Mouse (Mus musculus): ENCODE data around the gene Invs. TPM values are rescaled to one million over a fixed set of nuclear protein-coding genes. Genes with fewer than 3 reads are reported as not detected.
"Not testable (repeated sequence)": the region's sequence is repeated elsewhere in the genome, so short reads cannot be mapped to it uniquely, and the experiment has no call there.

Invs gene
- polyA plus RNA-seq, 1 experiment from 2014 or later: 10.8 TPM

DNA sequence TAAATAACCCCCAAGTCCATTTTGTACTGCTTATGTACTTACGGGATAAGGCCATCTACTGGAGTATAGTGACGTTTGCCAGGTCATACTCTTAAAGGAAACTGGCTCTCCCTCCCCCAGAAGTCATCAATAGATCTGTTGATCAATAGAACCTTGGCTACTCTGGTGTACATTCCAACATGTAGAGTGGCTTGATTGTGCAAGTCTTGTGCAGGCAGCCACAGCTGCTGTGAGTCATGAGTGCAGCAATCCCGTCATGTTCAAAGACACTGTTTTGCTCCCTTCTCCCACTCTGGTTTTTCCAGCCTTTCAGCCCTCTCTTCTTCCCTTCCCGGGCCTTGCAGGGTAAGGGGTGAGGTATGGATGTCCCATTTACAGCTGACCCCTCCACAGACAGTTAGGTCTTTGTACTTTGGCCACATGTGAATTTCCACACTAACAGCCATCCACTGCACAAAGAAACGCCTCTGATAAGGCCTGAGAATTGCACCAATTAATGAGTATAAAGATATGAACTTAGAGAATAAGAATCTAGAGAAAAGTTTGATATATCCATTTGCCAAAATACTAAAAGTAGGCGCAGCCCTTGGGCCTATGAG is 53.0 kb downstream of the Invs start:
- H3K27me3 ChIP-seq: no peaks in the 10 kb centered on the region
- no peaks in the 10 kb centered on the region for H3K9me3 ChIP-seq
- no peak for ATAC-seq (ENCODE audit: borderline replicate concordance, extremely low read depth, low FRiP score, low TSS enrichment)
- H3K4me1 ChIP-seq: no peaks in the 10 kb centered on the region
- 71% methylated on average over 6 of the region's 6 CpGs for WGBS
- no peak overlapping the region for H3K27ac ChIP-seq
- H3K36me3 ChIP-seq: no peaks in the 10 kb centered on the region
- no peak overlapping the region for H3K9ac ChIP-seq
- H3K4me2 ChIP-seq: no peak overlapping the region
- H3K4me3 ChIP-seq: no peak overlapping the region

DNA sequence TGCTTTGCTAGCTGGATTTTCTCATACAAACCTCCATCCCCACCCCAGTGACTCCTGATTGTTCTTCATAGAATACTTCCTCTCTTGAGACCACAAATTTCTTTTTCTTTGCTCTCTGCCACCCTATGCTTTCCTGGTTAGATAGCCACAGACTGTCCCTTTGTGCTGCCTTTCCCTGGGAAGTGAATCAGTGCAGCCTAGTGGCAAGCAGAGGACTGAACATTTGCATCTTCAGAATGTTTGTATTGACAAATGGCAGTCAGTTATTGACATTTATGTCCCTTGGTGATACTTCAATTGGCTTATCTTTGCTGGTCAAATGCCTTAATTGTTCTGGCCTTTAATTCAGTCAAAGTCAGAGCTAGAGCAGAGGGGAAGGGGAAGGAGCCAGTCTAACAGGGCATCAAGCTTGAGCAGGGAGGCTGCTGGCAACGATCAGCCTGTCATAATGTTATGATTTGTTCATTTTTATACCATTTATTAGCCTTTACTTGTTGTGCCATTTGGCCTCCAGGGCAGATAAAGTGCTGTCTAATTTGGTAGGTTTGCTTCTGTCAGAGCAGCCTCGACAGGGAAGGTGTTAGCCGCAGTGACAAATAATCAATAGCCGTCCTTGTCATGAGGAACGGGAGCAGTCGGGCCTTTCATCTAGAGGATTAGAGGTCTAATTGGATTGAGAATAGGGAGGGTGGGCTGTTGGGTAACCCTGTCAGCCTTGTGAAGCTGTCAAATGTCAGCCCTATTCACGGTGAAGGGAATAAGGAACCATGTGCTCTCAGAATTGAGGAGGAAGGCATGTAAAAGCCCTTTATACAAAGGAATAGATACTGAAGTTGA is 55.6 kb downstream of the Invs start:
- H3K27ac ChIP-seq: no peak overlapping the region
- no peaks in the 10 kb centered on the region for H3K27me3 ChIP-seq
- no peak overlapping the region for H3K4me3 ChIP-seq
- no peaks in the 10 kb centered on the region for H3K4me1 ChIP-seq
- no peak overlapping the region for H3K9ac ChIP-seq
- H3K4me2 ChIP-seq: no peak overlapping the region
- H3K36me3 ChIP-seq: no peaks in the 10 kb centered on the region
- no peaks in the 10 kb centered on the region for H3K9me3 ChIP-seq
- no peak for ATAC-seq (ENCODE audit: borderline replicate concordance, extremely low read depth, low FRiP score, low TSS enrichment)
- whole genome bisulfite sequencing: 18% methylated on average over 7 of the region's 7 CpGs

DNA sequence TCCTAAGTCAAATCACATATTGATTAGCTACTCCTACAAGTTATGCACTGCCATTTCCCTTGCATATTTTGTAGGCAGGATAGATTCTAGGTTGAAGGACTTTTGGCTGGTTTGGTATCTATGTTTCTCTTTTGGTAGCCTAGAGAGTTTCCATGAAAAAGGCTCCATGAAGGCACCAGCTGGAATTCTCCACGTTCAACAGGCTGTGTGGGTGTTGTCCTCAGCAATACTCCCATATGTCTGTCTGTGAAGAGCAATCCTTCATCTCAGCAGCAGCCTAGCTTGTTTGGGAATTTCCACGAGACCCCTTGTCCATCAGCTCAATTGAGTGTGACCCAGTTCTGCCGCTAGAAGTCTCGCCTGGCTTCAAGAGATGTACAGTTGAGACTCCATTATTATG is 63.1 kb downstream of the Invs start:
- Histone ChIP-seq H3K4me1 (no peaks in the 10 kb centered on the region), H3K27me3 (no peaks in the 10 kb centered on the region), H3K4me2 (no peak overlapping the region), H3K9me3 (no peaks in the 10 kb centered on the region), H3K27ac (no peak overlapping the region), H3K4me3 (no peak overlapping the region), H3K9ac (no peak overlapping the region), H3K36me3 (no peaks in the 10 kb centered on the region)
- 73% methylated on average over 4 of the region's 4 CpGs for WGBS
- no peak for ATAC-seq (ENCODE audit: borderline replicate concordance, extremely low read depth, low FRiP score, low TSS enrichment)

DNA sequence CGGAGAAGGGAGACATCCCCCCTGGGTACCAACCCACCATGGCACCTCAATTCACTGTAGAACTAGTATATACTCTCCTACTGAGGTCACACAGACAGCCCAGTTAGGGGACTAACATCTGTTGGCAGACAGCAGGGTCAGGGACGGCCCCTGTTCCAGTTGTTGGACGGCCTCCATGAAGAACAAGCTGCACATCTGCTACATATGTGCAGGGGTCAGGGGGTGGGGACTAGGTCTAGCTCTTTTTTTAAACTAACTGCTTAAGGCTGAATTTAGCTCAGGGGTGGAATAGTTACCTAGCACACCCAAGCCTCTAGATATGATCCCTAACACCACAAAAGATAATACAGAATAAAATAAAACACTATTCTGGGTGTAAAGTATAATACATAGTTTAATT is 82.8 kb downstream of the Invs start:
- Histone ChIP-seq H3K4me3 (no peak overlapping the region), H3K27ac (no peak overlapping the region)

DNA sequence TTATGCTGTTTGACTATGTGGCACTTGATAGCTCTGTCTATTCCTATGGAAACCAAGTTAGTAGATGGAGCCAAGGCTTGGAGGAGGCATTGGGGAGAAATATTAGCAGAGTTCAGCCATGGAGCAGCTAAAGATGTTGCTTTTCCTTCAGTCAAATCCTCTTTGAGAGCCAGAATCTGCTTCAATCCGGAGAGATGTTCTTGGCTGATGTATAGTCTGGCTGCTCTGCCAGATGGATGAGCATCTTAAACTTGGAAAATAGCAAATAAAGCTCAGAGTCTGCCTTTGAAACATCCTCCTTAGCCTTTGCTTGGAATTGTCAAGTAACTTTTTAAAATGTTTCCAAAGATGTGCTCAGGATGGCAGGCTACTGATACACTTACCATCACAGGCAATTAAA is 91.5 kb downstream of the Invs start:
- Histone ChIP-seq H3K27me3 (no peaks in the 10 kb centered on the region), H3K4me3 (no peak overlapping the region), H3K4me2 (no peak overlapping the region), H3K36me3 (no peaks in the 10 kb centered on the region), H3K9me3 (no peaks in the 10 kb centered on the region), H3K27ac (no peak overlapping the region), H3K4me1 (no peaks in the 10 kb centered on the region), H3K9ac (no peak overlapping the region)
- 42% methylated on average over 1 of the region's 1 CpGs for WGBS
- no peak for ATAC-seq (ENCODE audit: borderline replicate concordance, extremely low read depth, low FRiP score, low TSS enrichment)

More for the DNA sequence above, 82.8 kb downstream of the Invs start:
- H3K4me2 ChIP-seq: no peak overlapping the region
- no peaks in the 10 kb centered on the region for H3K4me1 ChIP-seq
- H3K9ac ChIP-seq: no peak overlapping the region
- no peaks in the 10 kb centered on the region for H3K9me3 ChIP-seq
- no peaks in the 10 kb centered on the region for H3K27me3 ChIP-seq
- 56% methylated on average over 3 of the region's 3 CpGs for WGBS
- H3K36me3 ChIP-seq: no peaks in the 10 kb centered on the region
- no peak for ATAC-seq (ENCODE audit: borderline replicate concordance, extremely low read depth, low FRiP score, low TSS enrichment)

DNA sequence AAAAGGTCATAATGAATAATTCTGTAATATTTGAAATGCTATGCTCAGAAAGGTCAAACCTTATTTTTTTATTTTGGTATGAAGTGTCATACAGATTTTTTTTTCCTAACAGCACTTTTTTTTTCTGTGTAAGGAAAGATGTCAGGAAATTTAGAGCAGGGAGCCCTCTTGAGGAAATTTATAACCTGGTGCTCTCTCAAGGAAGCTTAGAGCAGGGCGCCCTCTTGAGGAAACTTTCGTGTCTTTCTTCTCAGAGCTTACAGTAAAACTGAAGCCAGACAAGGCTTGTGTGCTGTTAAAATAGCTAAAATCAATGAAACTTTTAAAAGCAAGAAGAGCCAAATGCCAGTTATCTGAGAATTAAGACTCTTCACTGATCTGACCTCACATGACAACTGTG is 101.4 kb downstream of the Invs start:
- H3K36me3 ChIP-seq: no peaks in the 10 kb centered on the region
- no peak overlapping the region for H3K27ac ChIP-seq
- H3K4me1 ChIP-seq: no peaks in the 10 kb centered on the region
- WGBS: 3% methylated on average over 2 of the region's 2 CpGs
- no peaks in the 10 kb centered on the region for H3K27me3 ChIP-seq
- H3K4me2 ChIP-seq: no peak overlapping the region
- no peak overlapping the region for H3K9ac ChIP-seq
- ATAC-seq (ENCODE audit: borderline replicate concordance, extremely low read depth, low FRiP score, low TSS enrichment): no peak
- H3K9me3 ChIP-seq: no peaks in the 10 kb centered on the region
- no peak overlapping the region for H3K4me3 ChIP-seq

DNA sequence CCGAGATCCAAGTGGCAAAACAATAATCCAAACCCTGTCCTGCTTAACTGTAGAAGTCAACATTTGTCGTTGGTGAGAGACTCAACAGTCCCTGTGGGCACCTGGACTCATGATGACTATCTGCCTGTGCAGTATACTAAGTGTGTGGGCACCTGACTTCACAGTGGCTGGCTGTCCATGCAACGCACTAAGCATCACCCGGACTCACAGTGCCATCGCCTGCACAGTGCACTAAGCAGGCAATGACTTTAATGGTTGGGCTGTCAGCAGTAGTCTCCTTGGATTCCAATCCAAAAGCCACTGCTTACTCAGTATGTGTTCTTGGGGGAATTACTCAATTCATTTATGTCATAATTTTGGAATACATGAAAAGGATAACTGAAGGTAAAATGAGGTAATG is 102.9 kb downstream of the Invs start:
- H3K9ac ChIP-seq: no peak overlapping the region
- 80% methylated on average over 5 of the region's 5 CpGs for WGBS
- no peak for ATAC-seq (ENCODE audit: borderline replicate concordance, extremely low read depth, low FRiP score, low TSS enrichment)

DNA sequence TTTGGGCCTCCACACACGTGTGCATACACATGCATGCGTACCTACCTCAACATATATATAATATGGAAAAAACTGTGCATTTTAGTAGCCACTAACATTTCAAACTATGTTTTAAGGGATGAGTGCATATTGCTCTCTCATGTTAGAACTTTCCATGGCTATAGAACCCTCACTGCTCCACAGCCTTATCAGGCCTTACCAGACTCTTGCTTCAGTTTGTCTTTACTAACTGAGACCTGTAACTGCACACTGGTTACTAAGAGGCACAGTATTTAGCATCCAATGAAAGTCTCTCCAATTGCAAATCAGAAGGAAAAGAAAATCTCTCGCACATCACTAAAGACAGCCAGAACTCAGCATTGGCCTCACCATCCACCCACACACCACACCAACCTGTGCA is 117.4 kb downstream of the Invs start:
- 95% methylated on average over 3 of the region's 3 CpGs for WGBS
- no peak for ATAC-seq (ENCODE audit: borderline replicate concordance, extremely low read depth, low FRiP score, low TSS enrichment)
- Histone ChIP-seq H3K9ac (no peak overlapping the region), H3K27ac (no peak overlapping the region), H3K4me1 (no peaks in the 10 kb centered on the region), H3K27me3 (no peaks in the 10 kb centered on the region), H3K4me3 (no peak overlapping the region), H3K9me3 (no peaks in the 10 kb centered on the region), H3K4me2 (no peak overlapping the region), H3K36me3 (no peaks in the 10 kb centered on the region; the same call in 1 of the 2 replicates)

More for the DNA sequence above, 102.9 kb downstream of the Invs start:
- Histone ChIP-seq H3K4me3 (no peak overlapping the region), H3K27ac (no peak overlapping the region), H3K9me3 (no peaks in the 10 kb centered on the region), H3K27me3 (no peaks in the 10 kb centered on the region), H3K36me3 (no peaks in the 10 kb centered on the region), H3K4me2 (no peak overlapping the region), H3K4me1 (no peaks in the 10 kb centered on the region)

DNA sequence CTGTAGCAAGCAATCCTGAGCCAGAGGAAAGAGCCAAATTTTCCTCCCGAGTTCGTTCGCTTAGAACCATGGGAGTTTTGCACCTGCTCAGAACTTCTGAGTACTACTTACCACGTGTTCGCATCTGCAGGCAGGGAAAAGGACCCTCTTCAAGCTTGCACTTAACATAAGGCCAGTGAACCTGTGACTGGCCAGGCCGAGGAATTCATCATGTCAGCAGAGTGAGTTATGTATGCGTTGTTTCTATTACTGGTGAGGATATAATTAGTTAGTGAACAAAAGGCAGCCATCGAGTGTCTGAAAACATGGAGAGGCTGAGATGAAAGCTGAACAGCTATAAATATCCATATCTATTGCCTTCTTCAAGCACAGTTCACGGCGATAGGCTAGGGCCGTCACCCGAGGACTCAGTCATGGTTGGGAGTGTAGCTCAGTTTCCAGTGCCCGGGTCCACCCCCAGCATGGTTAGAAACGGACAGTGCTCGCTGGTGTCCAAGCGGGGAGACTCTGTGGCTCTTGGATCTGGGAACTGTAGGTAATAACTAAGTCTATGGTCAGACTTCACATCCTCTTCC is 123.6 kb downstream of the Invs start:
- Histone ChIP-seq H3K4me3 (no peak overlapping the region), H3K9me3 (no peaks in the 10 kb centered on the region), H3K36me3 (no peaks in the 10 kb centered on the region), H3K27ac (no peak overlapping the region), H3K4me1 (0 out of 2 replicates have a peak, but pooled peaks cover 3% of the 10 kb centered on the region), H3K4me2 (no peak overlapping the region), H3K27me3 (no peaks in the 10 kb centered on the region), H3K9ac (no peak overlapping the region)
- WGBS: 71% methylated on average over 16 of the region's 16 CpGs
- ATAC-seq (ENCODE audit: borderline replicate concordance, extremely low read depth, low FRiP score, low TSS enrichment): no peak

DNA sequence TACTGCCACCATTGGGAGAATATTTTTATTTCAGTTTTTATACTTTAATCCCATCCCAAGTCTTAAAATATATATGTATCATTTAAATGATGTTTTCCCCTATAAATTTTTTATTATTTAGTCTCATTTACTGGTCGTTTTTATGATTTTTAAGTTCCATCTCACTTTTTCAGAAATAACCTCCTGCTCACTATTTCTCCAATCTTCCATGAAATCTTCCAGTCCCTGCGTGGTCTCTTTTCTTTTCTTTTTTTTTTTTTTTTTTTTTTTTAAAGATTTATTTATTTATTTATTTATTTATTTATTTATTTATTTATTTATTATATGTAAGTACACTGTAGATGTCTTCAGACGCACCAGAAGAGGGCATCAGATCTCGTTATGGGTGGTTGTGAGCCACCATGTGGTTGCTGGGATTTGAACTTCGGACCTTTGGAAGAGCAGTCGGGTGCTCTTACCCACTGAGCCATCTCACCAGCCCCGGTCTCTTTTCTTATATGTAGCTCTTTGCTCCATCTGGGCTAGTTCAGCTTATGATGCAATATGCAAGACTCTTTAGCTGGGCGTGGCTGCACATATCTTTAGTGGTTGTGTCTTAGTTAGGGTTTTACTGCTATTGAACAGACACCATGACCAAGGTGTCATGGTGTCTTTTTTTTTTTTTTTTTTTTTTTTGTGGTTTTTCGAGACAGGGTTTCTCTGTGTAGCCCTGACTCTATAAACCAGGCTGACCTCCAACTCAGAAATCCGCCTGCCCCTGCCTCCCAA is 126.3 kb downstream of the Invs start:
- not testable (repeated sequence) for H3K4me1 ChIP-seq; ATAC-seq (ENCODE audit: borderline replicate concordance, extremely low read depth, low FRiP score, low TSS enrichment); H3K27ac ChIP-seq; H3K36me3 ChIP-seq; H3K4me3 ChIP-seq; H3K9ac ChIP-seq; H3K4me2 ChIP-seq; H3K9me3 ChIP-seq; H3K27me3 ChIP-seq
- 84% methylated on average over 8 of the region's 10 CpGs for WGBS

DNA sequence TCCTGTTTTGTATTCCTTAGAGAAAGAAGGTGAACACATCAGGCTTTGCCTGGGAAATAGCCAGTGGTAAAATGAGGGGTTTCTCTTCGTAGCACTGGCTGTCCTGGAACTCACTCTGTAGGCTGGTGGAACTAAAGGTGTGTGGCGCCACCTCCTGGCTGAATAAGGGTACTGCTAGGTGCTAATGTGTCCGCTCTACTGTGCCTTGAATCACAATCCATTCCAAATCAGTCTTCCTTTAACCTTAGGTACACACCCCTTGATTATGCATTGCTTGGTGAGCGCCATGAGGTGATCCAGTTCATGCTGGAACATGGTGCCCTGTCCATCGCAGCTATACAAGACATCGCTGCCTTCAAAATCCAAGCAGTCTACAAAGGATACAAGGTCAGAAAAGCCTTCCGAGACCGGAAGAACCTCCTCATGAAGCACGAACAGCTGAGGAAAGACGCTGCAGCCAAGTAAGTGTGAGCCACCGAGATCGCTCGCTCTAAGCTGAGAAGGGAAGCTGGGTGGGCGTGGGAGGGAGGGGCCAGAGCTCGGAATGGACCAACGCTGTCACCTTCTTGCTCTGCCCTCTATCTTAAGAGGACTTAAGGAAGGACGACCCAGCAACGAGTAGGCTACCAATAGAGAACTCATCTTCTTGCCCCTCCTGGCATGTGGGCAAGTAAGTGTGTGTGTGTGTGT is 127.9 kb downstream of the Invs start:
- Histone ChIP-seq H3K9me3 (no peaks in the 10 kb centered on the region), H3K4me3 (no peak overlapping the region), H3K9ac (no peak overlapping the region), H3K27ac (no peak overlapping the region), H3K4me1 (0 out of 2 replicates have a peak, but pooled peaks cover 3% of the 10 kb centered on the region), H3K4me2 (peak overlapping the region; percentile 30), H3K27me3 (no peaks in the 10 kb centered on the region), H3K36me3 (no peaks in the 10 kb centered on the region)
- WGBS: 38% methylated on average over 18 of the region's 18 CpGs
- ATAC-seq (ENCODE audit: borderline replicate concordance, extremely low read depth, low FRiP score, low TSS enrichment): no peak

Data from lung, embryonic 15.5 days (tissue).